Mouse (Mus musculus): Measurements from ENCODE around the gene Zbtb32. TPM values are rescaled to one million over a fixed set of nuclear protein-coding genes. Genes with fewer than 3 reads are reported as not detected.

Gene Zbtb32
- polyA plus RNA-seq, 1 experiment = 5.7 TPM

- DNase-seq = no peak
- WGBS = 91% methylated on average over 3 of the region's 3 CpGs
These were observed 20.5 kb upstream of the Zbtb32 start for GRCm38 (mm10) chr7:30619202-30619601.

DNA sequence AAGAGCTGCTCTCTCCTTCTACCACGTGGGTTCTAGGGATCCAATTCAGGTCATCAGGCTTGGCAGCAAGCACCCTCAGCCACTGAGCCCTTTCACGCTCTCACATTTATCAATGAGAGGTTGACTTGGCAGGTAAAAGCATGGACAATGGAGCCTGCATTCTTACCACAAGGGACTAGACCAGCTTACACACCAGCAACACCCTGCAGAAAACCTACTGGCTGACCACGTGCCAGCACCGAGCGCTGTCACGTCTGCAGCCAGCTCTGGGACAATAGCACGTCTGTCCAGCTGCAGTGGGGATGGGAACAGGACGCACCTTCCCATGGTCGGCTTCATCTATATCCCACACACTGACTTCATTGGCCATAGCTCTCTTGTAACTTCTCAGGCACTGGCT, 19.9 kb upstream of the Zbtb32 start:
- TF ChIP-seq CTCF (IDR thresholded peaks at IDR 0.05; ENCODE audit: insufficient read depth, low read length) (no peak), POLR2A (IDR thresholded peaks at IDR 0.05; ENCODE audit: borderline replicate concordance, extremely low read depth, low read depth, low read length) (no peak)

More at GRCm38 (mm10) chr7:30619202-30619601, 20.5 kb upstream of the Zbtb32 start:
- TF ChIP-seq CTCF (IDR thresholded peaks at IDR 0.05; ENCODE audit: insufficient read depth, low read length) = peak; percentile 36; the same call in 1 of the 2 replicates
- no peak for TF ChIP-seq POLR2A (IDR thresholded peaks at IDR 0.05; ENCODE audit: borderline replicate concordance, extremely low read depth, low read depth, low read length)
- H3K4me3 ChIP-seq (replicated peaks; ENCODE audit: extremely low read depth, low read depth, low read length) = no peak overlapping the region
- no peaks in the 10 kb centered on the region for H3K4me1 ChIP-seq (ENCODE audit: control insufficient read depth, insufficient read depth, low read length)

DNA sequence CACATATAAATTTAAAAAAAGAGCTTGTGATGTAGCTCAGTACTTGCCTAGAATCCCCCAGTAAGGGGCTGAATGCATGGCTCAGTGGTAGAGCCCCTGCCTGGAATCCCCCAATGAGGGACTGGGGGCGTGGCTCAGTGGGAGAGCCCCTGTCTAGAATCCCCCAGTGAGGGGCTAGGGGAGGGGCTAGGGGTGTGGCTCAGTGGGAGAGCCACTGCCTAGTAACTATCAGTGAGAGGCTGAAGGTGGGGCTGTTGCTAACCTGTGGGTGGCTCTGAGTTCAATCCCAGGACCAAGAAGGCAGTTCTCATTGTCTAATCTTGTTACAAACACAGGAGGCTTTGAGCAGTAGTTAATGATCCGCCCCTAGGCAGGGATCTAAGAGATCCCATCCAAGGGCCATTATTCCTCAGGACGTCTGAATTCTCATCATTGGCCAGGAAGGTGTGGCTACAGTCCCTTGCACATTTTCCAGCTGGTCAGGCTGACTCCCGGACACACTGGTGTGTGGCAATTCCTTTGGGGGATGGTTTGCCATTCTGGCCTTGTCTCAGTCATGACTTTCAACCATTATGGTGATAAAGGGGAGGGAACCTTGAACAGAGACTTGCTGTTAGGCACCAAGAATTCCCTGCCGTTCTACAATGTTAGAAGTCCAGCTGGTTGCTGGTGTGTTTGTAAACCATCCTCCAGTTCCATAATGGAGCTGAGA, 16.5 kb upstream of the Zbtb32 start:
- DNase-seq = no peak
- H3K4me1 ChIP-seq (ENCODE audit: control insufficient read depth, insufficient read depth, low read length) = no peaks in the 10 kb centered on the region
- WGBS = 59% methylated on average over 5 of the region's 5 CpGs
- no peak overlapping the region for H3K4me3 ChIP-seq (replicated peaks; ENCODE audit: extremely low read depth, low read depth, low read length)
- no peak for TF ChIP-seq POLR2A (IDR thresholded peaks at IDR 0.05; ENCODE audit: borderline replicate concordance, extremely low read depth, low read depth, low read length)
- TF ChIP-seq CTCF (IDR thresholded peaks at IDR 0.05; ENCODE audit: insufficient read depth, low read length) = no peak

More for the DNA sequence above, 19.9 kb upstream of the Zbtb32 start:
- no peaks in the 10 kb centered on the region for H3K4me1 ChIP-seq (ENCODE audit: control insufficient read depth, insufficient read depth, low read length)
- no peak for DNase-seq
- 94% methylated on average over 9 of the region's 9 CpGs for WGBS
- H3K4me3 ChIP-seq (replicated peaks; ENCODE audit: extremely low read depth, low read depth, low read length) = no peak overlapping the region

DNA sequence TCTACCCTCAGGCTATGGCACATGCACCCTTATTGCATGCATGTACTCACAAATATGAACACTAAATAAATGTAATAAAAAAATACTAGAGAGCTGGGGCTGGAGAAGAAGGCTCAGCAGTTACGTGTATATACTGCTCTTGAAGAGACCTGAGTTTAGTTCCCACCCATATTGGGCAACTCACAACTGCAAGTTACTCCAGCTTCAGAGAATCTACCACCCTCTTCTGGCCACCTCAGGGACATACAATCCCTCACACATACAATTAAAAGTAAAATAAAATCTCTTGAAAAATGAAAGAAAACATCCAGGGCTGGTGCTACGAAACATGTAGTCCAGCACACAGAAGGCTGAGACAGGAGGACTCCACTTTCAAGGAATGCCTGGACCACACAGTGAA, 15.7 kb upstream of the Zbtb32 start:
- WGBS = 57% methylated on average over 2 of the region's 2 CpGs
- H3K4me3 ChIP-seq (replicated peaks; ENCODE audit: extremely low read depth, low read depth, low read length) = no peak overlapping the region
- H3K4me1 ChIP-seq (ENCODE audit: control insufficient read depth, insufficient read depth, low read length) = no peaks in the 10 kb centered on the region
- no peak for TF ChIP-seq CTCF (IDR thresholded peaks at IDR 0.05; ENCODE audit: insufficient read depth, low read length)
- TF ChIP-seq POLR2A (IDR thresholded peaks at IDR 0.05; ENCODE audit: borderline replicate concordance, extremely low read depth, low read depth, low read length) = no peak
- no peak for DNase-seq

DNA sequence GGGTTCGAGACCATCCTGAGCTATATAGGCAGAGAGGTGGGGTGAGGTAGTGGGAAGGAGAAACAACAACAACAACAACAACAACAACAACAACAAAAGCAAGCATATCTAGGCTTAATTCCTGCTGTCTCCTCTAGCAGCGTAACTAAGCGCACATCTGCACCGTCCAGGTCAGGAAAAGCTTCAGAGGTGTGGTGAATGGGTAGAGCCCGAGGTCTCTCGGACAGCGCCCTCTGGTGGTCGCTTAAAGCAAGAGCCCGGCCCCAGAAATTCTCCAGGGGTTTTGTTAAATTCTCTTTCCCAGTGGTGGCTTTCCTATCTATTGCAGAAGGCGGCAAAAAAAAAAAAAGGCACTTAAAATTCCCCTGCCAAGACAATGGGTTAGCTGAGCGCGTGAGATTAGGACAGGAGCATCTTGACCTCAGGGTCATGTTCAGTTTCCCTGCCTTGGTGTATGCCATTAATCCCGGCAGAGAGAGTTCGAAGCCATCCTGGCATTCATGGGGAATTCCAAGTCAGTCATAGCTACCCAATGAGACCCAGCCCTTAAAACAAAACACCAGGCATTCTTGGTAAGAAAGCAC, 14.9 kb upstream of the Zbtb32 start:
- TF ChIP-seq POLR2A (IDR thresholded peaks at IDR 0.05; ENCODE audit: borderline replicate concordance, extremely low read depth, low read depth, low read length) (no peak), CTCF (IDR thresholded peaks at IDR 0.05; ENCODE audit: insufficient read depth, low read length) (peak; percentile 59)
- 19% methylated on average over 14 of the region's 14 CpGs for WGBS
- no peak overlapping the region for H3K4me3 ChIP-seq (replicated peaks; ENCODE audit: extremely low read depth, low read depth, low read length)
- peak; percentile 57 for DNase-seq
- no peaks in the 10 kb centered on the region for H3K4me1 ChIP-seq (ENCODE audit: control insufficient read depth, insufficient read depth, low read length)

DNA sequence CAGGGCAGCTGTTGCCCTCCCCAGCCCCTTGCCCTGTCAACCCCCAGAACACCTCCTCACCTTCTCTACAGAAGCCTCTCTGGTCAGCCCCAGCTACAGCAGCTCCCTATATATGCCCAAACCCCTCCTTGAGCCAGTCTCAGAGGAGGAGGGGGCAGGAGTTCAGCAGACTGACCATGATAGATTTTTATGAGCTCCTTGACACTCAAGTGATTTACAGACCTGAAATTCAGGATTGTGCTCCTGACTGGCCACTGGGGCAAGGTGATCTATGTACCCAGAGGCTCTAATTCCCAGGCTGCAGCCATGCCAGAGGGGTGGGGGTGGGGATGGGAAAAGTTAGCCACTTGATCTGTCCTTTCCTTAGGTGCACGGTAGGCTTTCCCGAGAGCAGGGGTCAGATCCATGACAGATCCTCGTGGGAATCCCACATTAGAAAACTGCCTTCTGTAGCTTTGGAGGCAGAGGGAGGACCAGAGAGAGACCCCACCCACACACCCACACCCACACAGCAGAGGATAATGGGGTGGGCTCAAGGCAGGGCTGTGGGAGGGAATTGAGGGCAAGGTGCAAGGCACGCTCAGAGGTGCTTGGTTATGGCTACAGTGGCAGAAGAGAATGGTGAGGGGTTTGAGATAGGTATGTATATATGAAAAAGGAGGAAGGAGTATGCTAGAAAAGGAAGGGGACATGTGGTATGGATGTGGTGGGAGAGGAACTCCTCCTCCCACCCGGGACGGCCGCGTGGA, 14.1 kb upstream of the Zbtb32 start, which contains the start of gene Upk1a:
Upk1a (minus strand) TSS at position 194 of the 749 bp plus-strand sequence.
- no peak within 1 kb of the TSS for H3K4me3 ChIP-seq (replicated peaks; ENCODE audit: extremely low read depth, low read depth, low read length)
- TF ChIP-seq CTCF (IDR thresholded peaks at IDR 0.05; ENCODE audit: insufficient read depth, low read length) = no peak
- TF ChIP-seq POLR2A (IDR thresholded peaks at IDR 0.05; ENCODE audit: borderline replicate concordance, extremely low read depth, low read depth, low read length) = no peak
- WGBS = 71% methylated on average over 8 of the region's 8 CpGs
- H3K4me1 ChIP-seq (ENCODE audit: control insufficient read depth, insufficient read depth, low read length) = peaks cover under 1% of the 10 kb centered on the region; the same call in 1 of the 2 replicates
- DNase-seq = no peak

DNA sequence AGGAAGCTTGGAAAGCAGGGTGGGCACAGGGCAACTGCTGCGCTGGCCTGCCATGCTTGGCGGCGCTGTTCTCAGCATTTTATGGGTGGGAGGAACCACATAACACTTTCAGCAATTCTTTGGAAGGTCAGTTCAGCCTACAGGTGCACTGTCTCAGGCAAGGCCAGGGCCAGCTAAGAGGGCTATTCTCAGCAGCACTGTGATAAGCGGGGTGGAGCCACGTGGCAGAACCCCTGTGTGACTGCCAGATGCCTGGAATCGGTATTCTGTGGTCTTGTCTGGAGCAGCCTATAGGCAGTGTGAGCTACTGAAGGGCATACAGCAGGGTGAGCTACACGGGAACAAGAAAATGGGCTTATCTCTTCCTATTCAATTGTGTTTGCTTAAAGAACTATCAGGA, 11.3 kb upstream of the Zbtb32 start:
- DNase-seq = no peak
- WGBS = 47% methylated on average over 7 of the region's 7 CpGs
- H3K4me3 ChIP-seq (replicated peaks; ENCODE audit: extremely low read depth, low read depth, low read length) = no peak overlapping the region
- TF ChIP-seq CTCF (IDR thresholded peaks at IDR 0.05; ENCODE audit: insufficient read depth, low read length) (no peak), POLR2A (IDR thresholded peaks at IDR 0.05; ENCODE audit: borderline replicate concordance, extremely low read depth, low read depth, low read length) (no peak)
- peaks cover 2% of the 10 kb centered on the region; the same call in 1 of the 2 replicates for H3K4me1 ChIP-seq (ENCODE audit: control insufficient read depth, insufficient read depth, low read length)

GRCm38 (mm10) chr7:30608476-30608875, 9.8 kb upstream of the Zbtb32 start:
- 53% methylated on average over 16 of the region's 16 CpGs for whole genome bisulfite sequencing
- Histone ChIP-seq H3K4me1 (ENCODE audit: control insufficient read depth, insufficient read depth, low read length) (peaks cover 2% of the 10 kb centered on the region; the same call in 1 of the 2 replicates), H3K4me3 (replicated peaks; ENCODE audit: extremely low read depth, low read depth, low read length) (no peak overlapping the region)
- no peak for DNase-seq
- no peak for TF ChIP-seq POLR2A (IDR thresholded peaks at IDR 0.05; ENCODE audit: borderline replicate concordance, extremely low read depth, low read depth, low read length)
- TF ChIP-seq CTCF (IDR thresholded peaks at IDR 0.05; ENCODE audit: insufficient read depth, low read length) = no peak

GRCm38 (mm10) chr7:30607706-30608309, 9.1 kb upstream of the Zbtb32 start:
- H3K4me1 ChIP-seq (ENCODE audit: control insufficient read depth, insufficient read depth, low read length) = peaks cover 2% of the 10 kb centered on the region; the same call in 1 of the 2 replicates
- H3K4me3 ChIP-seq (replicated peaks; ENCODE audit: extremely low read depth, low read depth, low read length) = no peak overlapping the region
- WGBS = 16% methylated on average over 8 of the region's 8 CpGs
- TF ChIP-seq CTCF (IDR thresholded peaks at IDR 0.05; ENCODE audit: insufficient read depth, low read length) = peak; percentile 76
- TF ChIP-seq POLR2A (IDR thresholded peaks at IDR 0.05; ENCODE audit: borderline replicate concordance, extremely low read depth, low read depth, low read length) = no peak
- DNase-seq = peak; percentile 68

Measured in lung, adult 2 months (tissue).